Mouse (Mus musculus) adrenal gland, postnatal 14 days (tissue): ENCODE measurements at regions not wholly inside any gene's neighbourhood (a gene's known extent, or its start where the extent isn't known, plus 50 kb on each side); places are given as distances from the start of the nearest gene placed in this dataset.

Experiments used
- DNase-seq: peaks from one replicate; pipeline ENCODE4 v3.0.0; 2021; ENCODE audit warnings: mixed read lengths

- DNase-seq: no peak
Measured at GRCm38 (mm10) chr15:36916998-36917397, 90.6 kb downstream of the Zfp706 start.

GRCm38 (mm10) chr15:36914239-36915100 lies 93.1 kb downstream of the Zfp706 start:
- no peak for DNase-seq

GRCm38 (mm10) chr15:36913308-36913707 lies 94.3 kb downstream of the Zfp706 start:
- DNase-seq: no peak

GRCm38 (mm10) chr15:36910272-36910671 lies 97.3 kb downstream of the Zfp706 start:
- peak; percentile 70 for DNase-seq

GRCm38 (mm10) chr15:36909494-36909893 lies 98.1 kb downstream of the Zfp706 start:
- DNase-seq: no peak

- no peak for DNase-seq
Measured at GRCm38 (mm10) chr15:36906789-36907188, 100.8 kb downstream of the Zfp706 start.

GRCm38 (mm10) chr15:36906052-36906451 lies 101.5 kb downstream of the Zfp706 start:
- DNase-seq: no peak

- no peak for DNase-seq
Measured at GRCm38 (mm10) chr15:36903922-36904321, 103.7 kb downstream of the Zfp706 start.

- DNase-seq: no peak
Measured at GRCm38 (mm10) chr15:36903309-36903708, 104.3 kb downstream of the Zfp706 start.

- peak; percentile 66 for DNase-seq
Measured at GRCm38 (mm10) chr15:36901830-36902285, 105.7 kb downstream of the Zfp706 start.

- DNase-seq: no peak
Measured at GRCm38 (mm10) chr15:36901350-36901749, 106.2 kb downstream of the Zfp706 start.

- no peak for DNase-seq
Measured at GRCm38 (mm10) chr15:36900940-36901339, 106.6 kb downstream of the Zfp706 start.

GRCm38 (mm10) chr15:36899882-36900281 lies 107.7 kb downstream of the Zfp706 start:
- DNase-seq: no peak

- peak; percentile 73 for DNase-seq
Measured at GRCm38 (mm10) chr15:36898857-36899523, 108.6 kb downstream of the Zfp706 start.

- no peak for DNase-seq
Measured at GRCm38 (mm10) chr15:36898326-36898725, 109.2 kb downstream of the Zfp706 start.

GRCm38 (mm10) chr15:36896265-36896664 lies 111.3 kb downstream of the Zfp706 start:
- no peak for DNase-seq

- DNase-seq: no peak
Measured at GRCm38 (mm10) chr15:36895031-36895430, 112.5 kb downstream of the Zfp706 start.

- DNase-seq: no peak
Measured at GRCm38 (mm10) chr15:36893407-36893969, 114.1 kb downstream of the Zfp706 start.

- no peak for DNase-seq
Measured at GRCm38 (mm10) chr15:36892576-36893205, 114.9 kb downstream of the Zfp706 start.

- DNase-seq: no peak
Measured at GRCm38 (mm10) chr15:36891851-36892250, 115.7 kb downstream of the Zfp706 start.

- no peak for DNase-seq
Measured at GRCm38 (mm10) chr15:36891296-36891695, 116.3 kb downstream of the Zfp706 start.

- no peak for DNase-seq
Measured at GRCm38 (mm10) chr15:36889072-36889471, 118.5 kb downstream of the Zfp706 start.
